Mouse (Mus musculus): ENCODE measurements at regions not wholly inside any gene's neighbourhood (a gene's known extent, or its start where the extent isn't known, plus 50 kb on each side); places are given as distances from the start of the nearest gene placed in this dataset.

GRCm38 (mm10) chr16:7775635-7776034 lies 649.3 kb downstream of the Tmem114 start:
- no peak for TF ChIP-seq CTCF (IDR thresholded peaks at IDR 0.05; ENCODE audit: low read depth)
- no peak for TF ChIP-seq EP300 (optimal IDR thresholded peaks at IDR 0.05)
